Mouse (Mus musculus): ENCODE measurements around the gene Areg. TPM values are rescaled to one million over a fixed set of nuclear protein-coding genes. Genes with fewer than 3 reads are reported as not detected.

Gene Areg
- polyA plus RNA-seq, 1 experiment from 2014 or later = not detected

DNA sequence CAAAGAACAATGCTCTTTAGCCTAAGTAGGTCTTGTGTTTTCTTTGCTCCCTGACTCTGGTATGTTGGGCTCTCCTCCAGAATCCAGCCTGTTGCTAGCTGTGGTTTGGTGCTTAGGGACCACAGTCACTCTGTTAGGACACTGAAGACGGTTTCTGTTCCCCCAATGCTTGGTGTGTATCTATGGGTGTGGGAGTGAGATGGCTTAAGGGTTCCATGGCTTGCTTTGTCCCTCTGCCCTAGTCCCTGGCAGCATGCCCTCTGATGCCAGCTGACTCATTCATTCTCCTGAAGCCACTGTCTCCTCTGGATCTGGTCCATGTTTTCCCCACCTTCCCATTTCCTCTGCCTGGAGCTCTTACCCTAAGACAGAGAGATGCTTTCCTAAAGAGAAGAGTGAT is 24.8 kb upstream of the Areg start:
- Histone ChIP-seq H3K4me3 (replicated peaks; ENCODE audit: low read length) (no peak overlapping the region), H3K36me3 (ENCODE audit: control insufficient read depth, insufficient read depth) (no peaks in the 10 kb centered on the region), H3K27ac (ENCODE audit: low read length) (no peak overlapping the region), H3K9me3 (ENCODE audit: control insufficient read depth, low read length) (no peaks in the 10 kb centered on the region), H3K27me3 (replicated peaks; ENCODE audit: control insufficient read depth, insufficient read depth, low read length) (no peaks in the 10 kb centered on the region), H3K4me2 (ENCODE audit: low read length) (no peak overlapping the region), H3K9ac (replicated peaks; ENCODE audit: low read depth, low read length) (no peak overlapping the region), H3K4me1 (replicated peaks; ENCODE audit: control insufficient read depth, insufficient read depth, low read length) (no peaks in the 10 kb centered on the region)
- ATAC-seq = no peak
- WGBS = 61% methylated on average over 1 of the region's 1 CpGs

DNA sequence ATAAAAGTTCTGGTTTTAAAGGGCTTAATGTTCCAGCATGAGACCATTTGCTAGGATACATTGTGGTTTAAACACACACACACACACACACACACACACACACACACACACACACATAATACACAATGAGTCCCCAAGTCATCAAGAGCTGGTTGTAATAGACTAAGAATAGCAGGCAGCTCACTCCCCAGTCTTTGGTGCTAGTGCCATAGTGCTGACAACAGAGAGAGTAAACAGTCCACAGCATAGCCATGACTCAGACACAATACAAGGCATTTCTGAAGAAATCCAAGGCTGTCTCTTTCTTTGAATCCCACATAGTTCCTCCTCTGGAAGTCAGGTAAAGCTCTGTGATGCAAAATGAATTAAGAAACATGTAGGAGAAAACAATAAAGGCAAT is 20.8 kb upstream of the Areg start:
- H3K4me2 ChIP-seq (ENCODE audit: low read length) = no peak overlapping the region
- ATAC-seq = no peak
- H3K9ac ChIP-seq (replicated peaks; ENCODE audit: low read depth, low read length) = no peak overlapping the region
- no peak overlapping the region for H3K4me3 ChIP-seq (replicated peaks; ENCODE audit: low read length)
- no peak overlapping the region for H3K27ac ChIP-seq (ENCODE audit: low read length)
- no peaks in the 10 kb centered on the region for H3K27me3 ChIP-seq (replicated peaks; ENCODE audit: control insufficient read depth, insufficient read depth, low read length)
- H3K9me3 ChIP-seq (ENCODE audit: control insufficient read depth, low read length) = no peaks in the 10 kb centered on the region
- H3K4me1 ChIP-seq (replicated peaks; ENCODE audit: control insufficient read depth, insufficient read depth, low read length) = no peaks in the 10 kb centered on the region
- H3K36me3 ChIP-seq (ENCODE audit: control insufficient read depth, insufficient read depth) = no peaks in the 10 kb centered on the region

GRCm38 (mm10) chr5:91123404-91123803 is 16.0 kb upstream of the Areg start:
- Histone ChIP-seq H3K4me3 (replicated peaks; ENCODE audit: low read length) (no peak overlapping the region), H3K4me1 (replicated peaks; ENCODE audit: control insufficient read depth, insufficient read depth, low read length) (no peaks in the 10 kb centered on the region), H3K27ac (ENCODE audit: low read length) (no peak overlapping the region), H3K36me3 (ENCODE audit: control insufficient read depth, insufficient read depth) (no peaks in the 10 kb centered on the region), H3K9ac (replicated peaks; ENCODE audit: low read depth, low read length) (no peak overlapping the region), H3K4me2 (ENCODE audit: low read length) (no peak overlapping the region), H3K9me3 (ENCODE audit: control insufficient read depth, low read length) (no peaks in the 10 kb centered on the region), H3K27me3 (replicated peaks; ENCODE audit: control insufficient read depth, insufficient read depth, low read length) (no peaks in the 10 kb centered on the region)
- no peak for ATAC-seq
- 85% methylated on average over 4 of the region's 4 CpGs for WGBS

- Histone ChIP-seq H3K9ac (replicated peaks; ENCODE audit: low read depth, low read length) (no peak overlapping the region), H3K9me3 (ENCODE audit: control insufficient read depth, low read length) (no peaks in the 10 kb centered on the region), H3K27me3 (replicated peaks; ENCODE audit: control insufficient read depth, insufficient read depth, low read length) (no peaks in the 10 kb centered on the region), H3K27ac (ENCODE audit: low read length) (no peak overlapping the region), H3K4me2 (ENCODE audit: low read length) (no peak overlapping the region), H3K36me3 (ENCODE audit: control insufficient read depth, insufficient read depth) (no peaks in the 10 kb centered on the region), H3K4me3 (replicated peaks; ENCODE audit: low read length) (no peak overlapping the region), H3K4me1 (replicated peaks; ENCODE audit: control insufficient read depth, insufficient read depth, low read length) (no peaks in the 10 kb centered on the region)
- WGBS = 89% methylated on average over 2 of the region's 2 CpGs
- ATAC-seq = no peak
Observed at GRCm38 (mm10) chr5:91124140-91124539, 15.3 kb upstream of the Areg start.

GRCm38 (mm10) chr5:91126623-91127022 is 12.8 kb upstream of the Areg start:
- Histone ChIP-seq H3K27ac (ENCODE audit: low read length) (no peak overlapping the region), H3K4me2 (ENCODE audit: low read length) (no peak overlapping the region), H3K27me3 (replicated peaks; ENCODE audit: control insufficient read depth, insufficient read depth, low read length) (no peaks in the 10 kb centered on the region), H3K4me1 (replicated peaks; ENCODE audit: control insufficient read depth, insufficient read depth, low read length) (no peaks in the 10 kb centered on the region), H3K9me3 (ENCODE audit: control insufficient read depth, low read length) (no peaks in the 10 kb centered on the region), H3K36me3 (ENCODE audit: control insufficient read depth, insufficient read depth) (no peaks in the 10 kb centered on the region), H3K4me3 (replicated peaks; ENCODE audit: low read length) (no peak overlapping the region), H3K9ac (replicated peaks; ENCODE audit: low read depth, low read length) (no peak overlapping the region)
- WGBS = 86% methylated on average over 1 of the region's 1 CpGs
- ATAC-seq = no peak

- 70% methylated on average over 1 of the region's 1 CpGs for WGBS
- no peak overlapping the region for H3K9ac ChIP-seq (replicated peaks; ENCODE audit: low read depth, low read length)
- H3K9me3 ChIP-seq (ENCODE audit: control insufficient read depth, low read length) = no peaks in the 10 kb centered on the region
- H3K27ac ChIP-seq (ENCODE audit: low read length) = no peak overlapping the region
- ATAC-seq = no peak
- peaks cover 7% of the 10 kb centered on the region for H3K4me1 ChIP-seq (replicated peaks; ENCODE audit: control insufficient read depth, insufficient read depth, low read length)
- no peak overlapping the region for H3K4me3 ChIP-seq (replicated peaks; ENCODE audit: low read length)
- no peak overlapping the region for H3K4me2 ChIP-seq (ENCODE audit: low read length)
- peaks cover 9% of the 10 kb centered on the region for H3K27me3 ChIP-seq (replicated peaks; ENCODE audit: control insufficient read depth, insufficient read depth, low read length)
- H3K36me3 ChIP-seq (ENCODE audit: control insufficient read depth, insufficient read depth) = no peaks in the 10 kb centered on the region
Observed at GRCm38 (mm10) chr5:91134961-91135360, 4.4 kb upstream of the Areg start.

DNA sequence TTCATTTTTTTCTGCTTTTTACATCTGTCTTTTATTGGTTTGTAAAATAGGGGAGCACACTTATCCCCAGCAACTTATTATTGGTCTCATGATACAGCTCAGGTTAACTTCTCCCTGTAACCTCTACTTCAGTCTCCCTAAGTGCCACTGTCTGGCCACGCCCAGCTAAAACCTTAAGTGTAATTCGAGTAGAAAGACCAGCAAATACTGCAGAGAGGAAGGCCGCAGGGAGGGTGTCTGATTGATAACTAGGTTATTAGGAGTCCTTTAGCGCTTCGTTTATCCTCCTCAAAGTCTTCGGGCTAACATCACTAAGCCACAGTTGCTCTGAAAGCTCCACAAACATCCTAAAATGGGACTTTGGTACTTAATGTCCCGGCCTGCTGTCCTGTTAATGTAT is 429 bp upstream of the Areg start:
- H3K4me3 ChIP-seq (replicated peaks; ENCODE audit: low read length) = peak overlapping the region; percentile 73
- H3K27ac ChIP-seq (ENCODE audit: low read length) = no peak overlapping the region
- H3K4me2 ChIP-seq (ENCODE audit: low read length) = peak overlapping the region; percentile 96
- H3K36me3 ChIP-seq (ENCODE audit: control insufficient read depth, insufficient read depth) = no peaks in the 10 kb centered on the region
- peak; percentile 7; the same call in 1 of the 2 replicates for ATAC-seq
- peaks cover 7% of the 10 kb centered on the region for H3K4me1 ChIP-seq (replicated peaks; ENCODE audit: control insufficient read depth, insufficient read depth, low read length)
- WGBS = 2% methylated on average over 7 of the region's 7 CpGs
- H3K9ac ChIP-seq (replicated peaks; ENCODE audit: low read depth, low read length) = no peak overlapping the region; the same call in 1 of the 2 replicates
- no peaks in the 10 kb centered on the region for H3K9me3 ChIP-seq (ENCODE audit: control insufficient read depth, low read length)
- H3K27me3 ChIP-seq (replicated peaks; ENCODE audit: control insufficient read depth, insufficient read depth, low read length) = peaks cover 22% of the 10 kb centered on the region

DNA sequence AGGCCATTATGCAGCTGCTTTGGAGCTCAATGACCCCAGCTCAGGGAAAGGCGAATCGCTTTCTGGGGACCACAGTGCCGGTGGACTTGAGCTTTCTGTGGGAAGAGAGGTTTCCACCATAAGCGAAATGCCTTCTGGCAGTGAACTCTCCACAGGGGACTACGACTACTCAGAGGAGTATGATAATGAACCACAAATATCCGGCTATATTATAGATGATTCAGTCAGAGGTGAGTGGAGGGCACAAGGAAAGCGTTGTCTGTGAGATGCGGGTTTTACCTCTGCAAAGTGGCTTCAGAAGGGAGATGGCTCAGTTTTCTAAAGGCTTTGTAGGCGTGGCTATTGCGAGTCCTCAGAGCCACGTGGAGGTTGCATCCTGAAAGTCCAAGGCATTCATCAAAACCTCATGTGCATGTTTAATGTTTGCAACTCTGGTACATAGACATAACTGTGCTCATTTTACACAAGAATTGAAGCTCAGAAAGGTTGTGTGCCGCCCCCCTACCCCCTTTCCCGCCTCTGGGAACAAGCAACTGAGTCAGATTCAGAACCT is 1.6 kb downstream of the Areg start:
- WGBS = 53% methylated on average over 13 of the region's 13 CpGs
- Histone ChIP-seq H3K4me3 (replicated peaks; ENCODE audit: low read length) (no peak overlapping the region), H3K36me3 (ENCODE audit: control insufficient read depth, insufficient read depth) (no peaks in the 10 kb centered on the region), H3K4me1 (replicated peaks; ENCODE audit: control insufficient read depth, insufficient read depth, low read length) (peaks cover 7% of the 10 kb centered on the region), H3K27ac (ENCODE audit: low read length) (no peak overlapping the region), H3K27me3 (replicated peaks; ENCODE audit: control insufficient read depth, insufficient read depth, low read length) (peaks cover 22% of the 10 kb centered on the region), H3K9me3 (ENCODE audit: control insufficient read depth, low read length) (no peaks in the 10 kb centered on the region), H3K9ac (replicated peaks; ENCODE audit: low read depth, low read length) (no peak overlapping the region), H3K4me2 (ENCODE audit: low read length) (no peak overlapping the region)
- ATAC-seq = no peak

DNA sequence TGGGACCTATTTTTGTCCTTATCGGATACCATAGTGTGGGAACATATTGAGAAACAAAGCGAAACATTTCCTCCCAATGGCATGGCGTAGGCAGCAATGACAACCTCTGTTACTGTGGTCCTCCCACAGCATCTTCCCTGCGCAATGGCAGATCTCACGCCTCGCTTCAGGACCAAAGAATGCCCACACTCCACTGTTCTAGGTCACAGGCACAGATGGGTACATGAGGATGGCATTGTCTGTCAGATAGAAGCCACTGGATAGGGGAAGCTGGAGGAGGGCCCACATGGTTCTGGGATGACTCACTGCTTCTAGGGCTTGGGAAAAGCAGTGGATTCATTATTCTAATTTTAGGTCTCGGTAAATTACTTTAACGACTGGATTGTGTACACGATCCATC is 5.6 kb downstream of the Areg start:
- no peak for ATAC-seq

GRCm38 (mm10) chr5:91147001-91147400 is 7.6 kb downstream of the Areg start:
- Histone ChIP-seq H3K4me3 (replicated peaks; ENCODE audit: low read length) (no peak overlapping the region), H3K36me3 (ENCODE audit: control insufficient read depth, insufficient read depth) (no peaks in the 10 kb centered on the region), H3K4me1 (replicated peaks; ENCODE audit: control insufficient read depth, insufficient read depth, low read length) (no peaks in the 10 kb centered on the region), H3K9ac (replicated peaks; ENCODE audit: low read depth, low read length) (no peak overlapping the region), H3K27me3 (replicated peaks; ENCODE audit: control insufficient read depth, insufficient read depth, low read length) (no peaks in the 10 kb centered on the region), H3K4me2 (ENCODE audit: low read length) (no peak overlapping the region), H3K9me3 (ENCODE audit: control insufficient read depth, low read length) (peaks cover 5% of the 10 kb centered on the region; the same call in 1 of the 2 replicates), H3K27ac (ENCODE audit: low read length) (no peak overlapping the region)
- WGBS = 100% methylated on average over 1 of the region's 1 CpGs
- no peak for ATAC-seq

More for the DNA sequence above, 5.6 kb downstream of the Areg start:
- Histone ChIP-seq H3K27ac (ENCODE audit: low read length) (no peak overlapping the region), H3K9me3 (ENCODE audit: control insufficient read depth, low read length) (no peaks in the 10 kb centered on the region), H3K4me3 (replicated peaks; ENCODE audit: low read length) (no peak overlapping the region), H3K4me2 (ENCODE audit: low read length) (no peak overlapping the region), H3K9ac (replicated peaks; ENCODE audit: low read depth, low read length) (no peak overlapping the region), H3K36me3 (ENCODE audit: control insufficient read depth, insufficient read depth) (no peaks in the 10 kb centered on the region), H3K4me1 (replicated peaks; ENCODE audit: control insufficient read depth, insufficient read depth, low read length) (no peaks in the 10 kb centered on the region), H3K27me3 (replicated peaks; ENCODE audit: control insufficient read depth, insufficient read depth, low read length) (peaks cover 13% of the 10 kb centered on the region)
- WGBS = 90% methylated on average over 9 of the region's 9 CpGs

Measured in forebrain, embryonic 16.5 days (tissue).